Mouse (Mus musculus) hindbrain, embryonic 11.5 days (tissue): Measurements from ENCODE around the gene Alkbh7. TPM values are rescaled to one million over a fixed set of nuclear protein-coding genes. Genes with fewer than 3 reads are reported as not detected.

ENCODE experiments used
- ATAC-seq: fragments of 200-750 bp; cut with Nextera tagmentation; 2 replicates; pipeline ENCODE4 v1.8.0; 2017; ENCODE audit warnings: mild to moderate bottlenecking, moderate TSS enrichment, moderate library complexity; ENCODE audit not compliant: low FRiP score
- DNase-seq: peaks from one replicate; pipeline ENCODE4 v3.0.0-alpha.2; 2015; ENCODE audit warnings: low spot score
- H3K27ac ChIP-seq: fragments of 300-500 bp; sonication (generic); 2 replicates; pipeline ENCODE4 v1.5.1; 2014; ENCODE audit warnings: mild to moderate bottlenecking, low read depth, low read length
- H3K27me3 ChIP-seq: fragments of 300-500 bp; sonication (generic); 2 replicates; pipeline ENCODE4 v1.6.1; 2014; ENCODE audit warnings: mild to moderate bottlenecking, low read length, moderate library complexity, mixed read lengths; ENCODE audit not compliant: control insufficient read depth, insufficient read depth
- H3K36me3 ChIP-seq: fragments of 300-500 bp; sonication (generic); 2 replicates; pipeline ENCODE4 v1.6.1; 2014; ENCODE audit warnings: mild to moderate bottlenecking, low read length, moderate library complexity, mixed read lengths; ENCODE audit not compliant: control insufficient read depth, insufficient read depth
- H3K4me1 ChIP-seq: fragments of 300-500 bp; sonication (generic); replicated peaks from 2 replicates; pipeline ENCODE4 v1.6.1; 2014; ENCODE audit warnings: low read length, mixed read lengths; ENCODE audit not compliant: control insufficient read depth, insufficient read depth
- H3K4me2 ChIP-seq: fragments of 300-500 bp; sonication (generic); replicated peaks from 2 replicates; pipeline ENCODE4 v1.6.1; 2014; ENCODE audit warnings: mild to moderate bottlenecking, low read depth, low read length
- H3K4me3 ChIP-seq: fragments of 300-500 bp; sonication (generic); 2 replicates; pipeline ENCODE4 v1.5.1; 2014; ENCODE audit warnings: low read depth, low read length
- H3K9ac ChIP-seq: fragments of 300-500 bp; sonication (generic); 2 replicates; pipeline ENCODE4 v1.6.1; 2014; ENCODE audit warnings: low read depth, low read length
- H3K9me3 ChIP-seq: fragments of 300-500 bp; sonication (generic); 2 replicates; pipeline ENCODE4 v1.6.1; 2016; ENCODE audit warnings: low read length; ENCODE audit not compliant: control insufficient read depth
- WGBS: fragments of 180-500 bp; shearing (Covaris S2); extraction: QIAGEN DNeasy Blood & Tissue Kit; methylation state at CpG from one replicate; pipeline ENCODE4 v1.1.7; 2014; 5-methylcytosine and 5-hydroxymethylcytosine counted together
- polyA plus RNA-seq: library from polyadenylated mRNA; unstranded; fragments of >200 nt; fragmentation: Nextera tagmentation; extraction: Ambion mirVana; gene quantifications from 2 replicates; pipeline ENCODE4 v1.2.1, GENCODE M21; 2014

Alkbh7 gene
- polyA plus RNA-seq, 1 experiment from 2014 or later = 33.0 TPM

DNA sequence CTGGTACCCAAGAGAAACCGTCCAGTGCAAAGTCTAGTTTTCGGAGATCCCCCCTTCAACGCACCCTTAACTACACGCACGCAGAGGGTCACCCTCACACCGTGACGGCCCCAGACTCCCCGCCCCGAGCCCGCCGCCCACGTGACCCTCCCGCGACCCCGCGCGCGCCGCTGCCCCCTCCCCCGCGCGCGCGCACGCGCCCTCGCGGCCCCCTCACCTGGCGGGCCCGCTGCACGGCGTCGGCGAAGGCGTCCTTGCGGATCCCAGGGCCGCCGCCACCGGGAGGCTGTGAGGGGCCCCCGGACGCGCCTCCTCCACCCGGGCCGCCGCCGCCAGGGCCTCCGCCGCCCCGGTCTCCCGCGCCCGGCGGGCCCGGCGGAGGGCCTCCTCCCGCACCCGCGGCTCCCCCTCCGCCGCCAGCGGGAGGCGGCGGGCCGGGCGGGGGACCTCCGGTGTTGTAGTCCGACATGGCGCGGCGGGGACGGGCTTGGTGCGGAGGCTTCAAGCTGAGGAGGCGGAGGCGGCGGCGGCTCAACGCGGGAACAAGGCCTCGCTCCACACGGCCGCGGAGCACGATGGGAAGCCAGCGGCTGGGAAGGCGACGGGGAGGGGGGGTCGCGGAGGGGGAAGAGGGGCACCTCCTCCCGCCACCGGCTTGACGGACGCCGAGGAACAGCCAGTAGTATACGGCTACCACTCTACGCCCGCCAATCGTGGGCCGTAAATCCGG, 34.0 kb downstream of the Alkbh7 start, which contains the start of gene Khsrp:
Gene Khsrp, minus strand, starts transcription at position 592 of the 730 bp plus-strand sequence.
- Histone ChIP-seq H3K4me3 (peak within 1 kb of the TSS; percentile 78), H3K9me3 (no peaks in the 10 kb centered on the region), H3K4me1 (peaks cover 9% of the 10 kb centered on the region), H3K9ac (peak within 1 kb of the TSS; percentile 99), H3K4me2 (peak within 1 kb of the TSS; percentile 94), H3K36me3 (peaks cover 5% of the 10 kb centered on the region), H3K27me3 (no peaks in the 10 kb centered on the region), H3K27ac (peak within 1 kb of the TSS; percentile 90)
- under 1% methylated on average over 65 of the region's 99 CpGs for WGBS
- ATAC-seq (0 out of 2 replicates have a peak, but pooled peaks have one; percentile 1), DNase-seq (peak; percentile 69)

DNA sequence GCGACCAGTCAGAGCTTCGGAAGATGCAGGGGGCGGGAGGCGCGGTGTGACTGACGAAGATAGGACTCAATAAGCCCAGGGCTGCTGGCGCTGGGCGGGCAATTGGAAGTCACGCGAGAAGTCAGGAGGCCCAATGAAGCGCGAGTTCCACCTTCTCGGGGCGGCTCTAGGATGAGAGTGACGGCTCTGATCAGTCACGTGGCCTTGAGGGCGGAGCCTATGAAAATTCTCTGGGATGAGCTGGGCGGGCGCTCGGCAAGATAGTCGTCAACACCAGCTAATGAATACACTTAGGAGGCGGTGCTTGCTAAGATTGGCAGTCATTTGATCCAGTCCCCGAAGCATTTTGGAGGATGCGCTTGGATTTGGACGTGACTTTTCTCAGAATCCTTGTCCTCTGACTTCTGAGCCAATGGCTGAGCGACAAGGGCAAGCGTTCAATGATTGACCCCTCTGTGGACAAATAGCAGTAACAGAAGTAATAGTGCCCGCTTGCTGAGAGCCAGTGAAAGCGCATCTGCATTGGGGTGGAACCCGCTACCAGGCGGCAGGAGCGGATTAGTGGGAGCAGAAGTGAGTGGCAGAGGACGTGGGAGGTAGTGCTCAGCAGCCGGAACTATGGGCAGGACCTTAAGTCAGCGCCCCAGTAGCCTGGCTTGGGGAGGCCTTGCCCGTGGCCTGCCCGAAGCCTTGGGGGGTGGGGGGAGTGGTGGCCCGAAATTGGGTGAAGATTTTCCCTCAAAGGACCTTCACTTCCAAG, 34.7 kb downstream of the Alkbh7 start:
- no peaks in the 10 kb centered on the region for H3K9me3 ChIP-seq
- ATAC-seq (peak; percentile 99), DNase-seq (peak; percentile 99)
- peak overlapping the region; percentile 57 for H3K4me2 ChIP-seq
- WGBS = under 1% methylated on average over 38 of the region's 38 CpGs
- peak overlapping the region; percentile 72 for H3K27ac ChIP-seq
- peak overlapping the region; percentile 61 for H3K9ac ChIP-seq
- peak overlapping the region; percentile 78 for H3K4me3 ChIP-seq
- H3K36me3 ChIP-seq = peaks cover 3% of the 10 kb centered on the region; the same call in 1 of the 2 replicates
- no peaks in the 10 kb centered on the region for H3K27me3 ChIP-seq
- peaks cover 9% of the 10 kb centered on the region for H3K4me1 ChIP-seq

DNA sequence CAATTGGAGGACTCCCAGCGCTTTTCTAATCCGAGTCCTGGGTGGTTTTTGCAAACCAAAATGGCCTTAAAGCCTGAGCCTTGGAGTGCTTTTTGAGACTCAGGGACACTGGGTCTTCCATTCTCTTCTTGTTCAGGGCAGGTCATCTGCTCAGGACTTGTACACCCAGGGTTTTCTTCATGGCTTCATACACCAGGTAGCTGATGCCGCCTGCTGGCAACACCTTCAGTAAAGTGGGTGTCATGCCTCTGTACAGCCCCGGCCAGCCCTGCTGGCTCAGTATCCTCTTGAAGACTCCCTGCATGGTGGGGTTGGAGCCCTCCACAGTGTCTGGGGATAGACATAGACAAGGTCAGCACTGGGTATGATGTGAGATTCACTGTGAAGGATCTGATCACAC, 35.7 kb downstream of the Alkbh7 start:
- peaks cover under 1% of the 10 kb centered on the region; the same call in 1 of the 2 replicates for H3K36me3 ChIP-seq
- peaks cover 9% of the 10 kb centered on the region for H3K4me1 ChIP-seq
- 89% methylated on average over 4 of the region's 4 CpGs for whole genome bisulfite sequencing
- H3K4me3 ChIP-seq = no peak overlapping the region; the same call in 1 of the 2 replicates
- no peak for ATAC-seq
- no peak overlapping the region for H3K27ac ChIP-seq
- H3K4me2 ChIP-seq = peak overlapping the region; percentile 57; the same call in 1 of the 2 replicates
- no peak overlapping the region; the same call in 1 of the 2 replicates for H3K9ac ChIP-seq
- H3K9me3 ChIP-seq = no peaks in the 10 kb centered on the region
- no peaks in the 10 kb centered on the region; the same call in 1 of the 2 replicates for H3K27me3 ChIP-seq
- no peak for DNase-seq

DNA sequence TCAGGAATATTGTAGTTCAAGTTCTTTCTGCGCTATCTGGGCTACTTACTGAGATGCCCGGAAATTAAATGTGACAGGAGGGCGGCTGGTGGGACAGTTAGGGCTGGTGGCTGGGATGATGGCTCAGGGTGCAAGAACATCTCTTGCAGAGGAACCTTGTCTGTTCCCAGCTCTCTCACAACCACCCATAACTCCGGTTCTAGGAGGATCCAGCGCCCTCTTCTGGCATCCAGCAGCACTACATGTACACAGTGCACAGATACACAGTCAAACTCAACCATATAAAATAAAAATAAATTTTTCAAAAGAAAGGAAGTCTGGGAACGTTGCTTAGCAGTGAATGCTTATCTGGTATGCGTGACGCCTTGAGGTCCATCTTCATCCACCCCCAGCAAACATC, 41.8 kb downstream of the Alkbh7 start:
- DNase-seq = no peak
- Histone ChIP-seq H3K27me3 (peaks cover 2% of the 10 kb centered on the region), H3K36me3 (no peaks in the 10 kb centered on the region), H3K4me2 (no peak overlapping the region), H3K9me3 (no peaks in the 10 kb centered on the region), H3K9ac (no peak overlapping the region), H3K4me3 (no peak overlapping the region), H3K27ac (no peak overlapping the region), H3K4me1 (no peaks in the 10 kb centered on the region)
- ATAC-seq = no peak
- 42% methylated on average over 8 of the region's 8 CpGs for WGBS

DNA sequence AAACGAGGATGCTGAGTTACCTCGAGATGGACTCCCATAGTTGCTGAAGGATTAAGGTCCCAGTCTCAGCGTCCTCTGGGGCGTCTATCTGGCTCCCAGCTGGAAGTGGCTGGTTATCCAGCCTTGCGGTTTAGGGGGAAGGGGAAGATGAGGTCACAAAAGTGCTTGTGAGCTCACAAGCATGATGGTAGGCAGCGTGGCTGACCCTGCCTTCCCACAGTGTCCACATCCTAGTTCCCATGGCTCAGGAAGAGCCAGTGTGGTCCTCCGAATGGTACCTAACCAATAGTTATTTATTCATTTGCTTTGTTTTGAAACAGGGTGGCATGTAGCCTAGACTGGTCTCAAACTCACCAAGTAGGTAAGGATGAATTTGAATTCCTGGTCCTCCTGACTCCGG, 44.4 kb downstream of the Alkbh7 start, which contains the start of gene Slc25a41:
Gene Slc25a41, minus strand, starts transcription at position 101 of the 400 bp plus-strand sequence.
- H3K9me3 ChIP-seq = no peaks in the 10 kb centered on the region
- no peaks in the 10 kb centered on the region for H3K4me1 ChIP-seq
- WGBS = 79% methylated on average over 8 of the region's 8 CpGs
- no peak for DNase-seq
- no peak for ATAC-seq
- H3K27ac ChIP-seq = no peak within 1 kb of the TSS
- no peak within 1 kb of the TSS for H3K9ac ChIP-seq
- no peak within 1 kb of the TSS for H3K4me2 ChIP-seq
- H3K36me3 ChIP-seq = no peaks in the 10 kb centered on the region
- no peak within 1 kb of the TSS for H3K4me3 ChIP-seq
- H3K27me3 ChIP-seq = peaks cover 2% of the 10 kb centered on the region

DNA sequence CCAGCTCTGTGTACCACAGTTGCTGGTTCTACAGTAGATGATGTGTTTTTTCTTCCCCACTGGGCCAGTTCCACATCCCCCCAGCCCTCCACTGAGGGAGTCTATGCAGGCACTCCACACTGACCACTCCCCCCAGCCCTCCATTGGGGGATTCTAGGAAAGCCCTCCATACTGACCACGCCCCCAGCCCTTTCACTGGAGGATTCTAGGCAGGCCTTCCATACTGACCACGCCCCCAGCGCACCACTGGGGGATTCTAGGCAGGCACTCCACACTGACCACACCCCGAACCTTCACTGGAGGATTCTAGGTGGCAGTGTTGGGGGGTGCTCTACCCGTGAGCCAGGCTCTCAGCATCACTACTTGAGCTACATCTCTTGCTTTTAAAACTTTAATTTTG, 50.3 kb downstream of the Alkbh7 start:
- ATAC-seq = peak; percentile 48; the same call in 1 of the 2 replicates
- Histone ChIP-seq H3K4me2 (no peak overlapping the region), H3K4me3 (no peak overlapping the region), H3K4me1 (no peaks in the 10 kb centered on the region), H3K27me3 (no peaks in the 10 kb centered on the region), H3K9ac (no peak overlapping the region), H3K27ac (no peak overlapping the region), H3K36me3 (no peaks in the 10 kb centered on the region), H3K9me3 (no peaks in the 10 kb centered on the region)
- DNase-seq = no peak
- WGBS = 42% methylated on average over 5 of the region's 5 CpGs

DNA sequence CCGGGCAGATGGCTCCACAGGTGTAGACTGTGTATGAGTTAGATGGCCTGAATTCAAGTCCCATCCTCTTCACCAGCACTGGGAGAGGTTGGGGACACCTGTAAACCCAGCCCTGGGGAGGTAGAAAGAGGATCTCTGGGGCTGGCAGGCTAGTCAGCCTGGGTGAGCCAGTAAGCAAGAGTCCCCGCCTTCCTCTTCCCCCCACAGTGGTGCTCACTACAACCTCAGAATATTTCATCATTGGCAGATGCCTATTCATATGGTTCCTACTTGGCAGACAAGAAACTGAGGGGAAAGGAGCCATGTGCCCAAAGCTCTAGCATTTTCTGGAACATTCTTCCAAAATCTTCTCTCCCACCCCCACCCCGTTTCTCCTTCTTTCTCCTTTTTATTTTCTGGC, 51.7 kb downstream of the Alkbh7 start:
- Histone ChIP-seq H3K36me3 (no peaks in the 10 kb centered on the region), H3K4me3 (no peak overlapping the region), H3K27me3 (no peaks in the 10 kb centered on the region), H3K4me2 (no peak overlapping the region), H3K27ac (no peak overlapping the region), H3K9me3 (no peaks in the 10 kb centered on the region), H3K4me1 (no peaks in the 10 kb centered on the region), H3K9ac (no peak overlapping the region)
- 95% methylated on average over 3 of the region's 3 CpGs for WGBS
- DNase-seq = no peak
- no peak for ATAC-seq
